Mouse (Mus musculus) testis, adult 2 months (tissue): ENCODE data around the gene Tacc2.

Experiments used
- CTCF ChIP-seq: fragments of 200-500 bp; IDR thresholded peaks from 2 replicates; pipeline ENCODE4 v1.5.1; 2012; ENCODE audit warnings: low read depth, mild to moderate bottlenecking, inconsistent platforms, low read length, moderate library complexity; ENCODE audit not compliant: control insufficient read depth, insufficient read depth, insufficient replicate concordance
- POLR2A ChIP-seq: fragments of 200-500 bp; IDR thresholded peaks from 2 replicates; pipeline ENCODE4 v1.6.1; 2012; ENCODE audit warnings: low read depth, mild to moderate bottlenecking, inconsistent platforms, low read length, moderate library complexity; ENCODE audit not compliant: control insufficient read depth

- TF ChIP-seq CTCF, result no peak
- TF ChIP-seq POLR2A, result no peak
Measured at GRCm38 (mm10) chr7:130780866-130781419, 203.7 kb downstream of the Tacc2 start.
